Mouse (Mus musculus): ENCODE results near the gene Gstm6.

- TF ChIP-seq CTCF (IDR thresholded peaks at IDR 0.05; ENCODE audit: control insufficient read depth, insufficient read depth, low read length) (no peak), POLR2A (IDR thresholded peaks at IDR 0.05; ENCODE audit: borderline replicate concordance, control insufficient read depth, low read depth, low read length) (no peak)
Observed at GRCm38 (mm10) chr3:107950531-107950930, 7.0 kb upstream of the Gstm6 start.
